Mouse (Mus musculus): ENCODE results near the gene Thg1l.

Thg1l gene

DNA sequence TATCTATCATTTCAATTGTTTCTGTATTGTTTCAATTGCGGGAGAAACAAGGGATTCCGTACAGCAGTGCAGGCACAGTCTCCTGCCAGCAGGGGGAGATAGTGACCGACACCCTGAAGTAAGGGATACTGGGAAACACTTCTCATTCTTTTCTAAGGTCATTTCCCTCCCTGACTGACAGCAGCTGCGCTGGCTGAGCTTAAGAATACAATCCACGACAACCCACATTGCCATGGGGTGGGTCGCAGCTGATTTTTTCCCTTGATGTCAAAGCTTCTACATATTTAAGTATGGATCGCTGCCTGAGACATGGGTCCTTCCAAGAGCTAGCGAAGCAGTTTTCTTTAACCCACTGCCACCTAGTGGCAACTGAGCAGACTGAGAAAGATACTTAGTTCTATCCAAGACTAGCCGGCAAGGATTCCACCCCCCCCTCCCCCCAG is 28.6 kb downstream of the Thg1l start:
- peak; percentile 72 to 79 for DNase-seq

DNA sequence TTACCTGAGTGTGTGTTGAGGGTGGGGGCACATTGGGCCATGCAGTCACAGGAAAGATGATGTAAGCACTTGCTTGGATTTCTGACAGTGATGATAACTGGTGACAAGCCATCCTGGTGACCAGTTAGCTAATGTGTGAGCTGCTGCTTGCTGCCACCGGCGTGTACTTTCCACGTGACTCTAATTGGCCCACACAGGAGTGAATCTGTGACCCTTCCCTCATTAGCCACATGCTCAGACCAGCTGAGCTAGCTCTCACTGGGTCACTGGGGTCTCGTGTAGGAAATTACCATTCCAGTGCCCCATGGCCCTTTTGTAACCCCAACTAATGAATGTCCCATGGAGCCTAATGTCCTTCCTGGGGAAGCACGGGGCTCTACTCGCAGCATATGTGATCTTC is 29.9 kb downstream of the Thg1l start:
- no peak for DNase-seq

- DNase-seq, result no peak
These were observed 33.8 kb downstream of the Thg1l start for GRCm38 (mm10) chr11:45921480-45921898.

GRCm38 (mm10) chr11:45921026-45921425 is 34.3 kb downstream of the Thg1l start:
- no peak for DNase-seq

DNA sequence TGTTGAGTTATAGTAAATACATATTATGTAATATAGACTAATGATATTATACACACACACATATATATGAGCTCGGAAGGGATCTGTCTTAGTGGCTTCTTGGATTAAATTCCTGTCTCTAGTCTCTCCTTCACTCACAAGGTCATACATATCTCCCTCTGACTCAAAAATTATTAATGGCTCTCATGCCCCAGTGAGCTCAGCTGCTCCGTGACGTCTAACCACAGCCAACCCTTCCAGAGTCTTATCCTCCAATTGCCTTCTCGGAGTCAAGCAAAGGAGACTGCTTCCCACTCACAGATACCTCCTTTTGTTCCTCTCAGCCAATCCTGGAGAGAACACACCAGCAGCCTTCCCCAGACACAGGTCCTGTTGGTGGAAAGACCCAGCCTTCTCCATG is 36.5 kb downstream of the Thg1l start:
- DNase-seq, result no peak

GRCm38 (mm10) chr11:45918018-45918417 is 37.3 kb downstream of the Thg1l start:
- no peak for DNase-seq

GRCm38 (mm10) chr11:45916196-45916595 is 39.1 kb downstream of the Thg1l start:
- DNase-seq, result no peak

GRCm38 (mm10) chr11:45910701-45911100 is 44.6 kb downstream of the Thg1l start:
- no peak for DNase-seq

GRCm38 (mm10) chr11:45908894-45909293 is 46.4 kb downstream of the Thg1l start:
- no peak for DNase-seq

- DNase-seq, result no peak
These were observed 47.2 kb downstream of the Thg1l start for GRCm38 (mm10) chr11:45908070-45908469.

DNA sequence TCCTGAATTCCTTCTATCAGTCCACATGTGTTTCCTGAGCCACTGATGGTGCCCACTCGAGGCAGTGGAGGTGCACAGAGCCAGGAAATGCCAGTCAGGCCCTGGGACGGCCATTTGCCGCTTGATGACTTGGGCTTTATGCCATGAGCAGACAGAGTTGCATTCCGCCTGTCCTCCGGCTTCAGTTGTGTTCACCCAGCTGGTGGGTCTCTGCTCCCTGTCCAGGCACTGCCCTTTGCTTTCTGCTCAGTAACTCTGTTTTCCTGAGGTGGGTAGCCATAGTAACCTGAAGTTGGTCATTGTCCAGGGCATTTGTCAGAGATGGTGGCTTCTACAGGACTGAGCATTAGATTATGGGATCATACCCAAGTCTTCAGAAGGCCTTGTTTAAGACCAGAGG is 48.0 kb downstream of the Thg1l start:
- DNase-seq, result no peak

- no peak for DNase-seq
These were observed 49.0 kb downstream of the Thg1l start for GRCm38 (mm10) chr11:45906109-45906786.

GRCm38 (mm10) chr11:45900233-45901015 is 54.9 kb downstream of the Thg1l start:
- DNase-seq, result no peak

DNA sequence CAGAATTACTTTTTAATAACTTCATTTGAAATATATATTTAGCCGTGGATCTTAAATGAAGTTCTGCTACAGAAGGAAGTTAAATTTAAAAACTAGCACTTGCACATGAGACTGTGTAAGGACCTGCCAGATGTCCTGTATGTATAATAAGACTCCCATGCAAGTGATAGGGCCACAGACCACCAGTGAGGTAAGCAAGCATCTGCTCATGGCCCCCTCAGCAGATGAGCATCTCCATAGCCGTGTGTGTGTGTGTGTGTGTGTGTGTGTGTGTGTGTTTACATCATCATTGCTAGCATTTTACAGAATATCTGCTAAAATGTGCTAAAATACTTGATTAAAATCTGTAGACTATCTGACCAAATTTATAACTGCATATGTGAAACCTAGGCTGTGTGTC is 57.9 kb downstream of the Thg1l start:
- no peak for DNase-seq

All from kidney, adult 8-10 months (tissue).